Mouse (Mus musculus): ENCODE results near the gene Arhgap35.

DNA sequence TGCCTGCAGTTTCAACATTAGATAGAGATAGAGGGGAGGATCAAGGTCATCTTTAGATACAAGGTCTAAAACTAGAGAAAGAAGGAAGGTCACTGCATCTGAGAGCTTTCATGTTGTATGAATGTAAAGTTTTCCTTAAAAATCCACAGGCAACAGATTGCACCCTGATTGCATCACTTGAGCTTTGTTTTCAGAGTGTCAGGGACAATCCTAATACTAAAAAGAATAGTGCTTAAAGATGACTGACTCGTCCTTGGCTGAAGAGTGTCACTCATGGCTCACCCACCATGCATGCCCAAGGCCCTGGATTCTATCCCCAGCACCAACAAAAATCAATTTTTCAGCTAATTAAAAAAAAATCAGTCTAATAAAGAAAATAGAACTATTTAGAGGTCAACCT, 23.5 kb downstream of the Arhgap35 start:
- no peak for TF ChIP-seq CTCF (IDR thresholded peaks at IDR 0.05; ENCODE audit: borderline replicate concordance, control insufficient read depth, extremely low read depth, insufficient read depth, low read length, poor library complexity)
- no peak for TF ChIP-seq POLR2A (IDR thresholded peaks at IDR 0.05; ENCODE audit: control insufficient read depth, extremely low read depth, insufficient read depth, low read length, poor library complexity)

All from thymus, adult 2 months (tissue).